In genomic region chr13:57980071-57980470, GRCm38 (mm10) we compare ENCODE assay signal across 17 mouse cellular contexts.
A peak's percentile ranks its signal among the peaks of the same experiment; 100 is the strongest.
DNase-seq lines count a peak whose midpoint lies in the region; ATAC-seq lines count a peak whose summit lies in the region.
"Had no signal": no experiment of that assay in that cellular context is flagged by ENCODE, and none has a peak within 500 bp of the region (broad histone marks: within the 10 kb centered on the region; RNA-seq: fewer than 3 reads in every experiment).

No protein-coding gene starts in this region.

- DNase-seq in heart, adult 9 months (ENCODE audit: low spot score in 2 of 2): no peak
- DNase-seq in lung, postnatal 10 days: no peak
- no peak for DNase-seq in urinary bladder, adult 2 months (ENCODE audit: low spot score)
- DNase-seq: adrenal gland, postnatal 36 days; cerebellum, postnatal 25 days; gastrocnemius, postnatal 10 days; heart, adult 11 months; kidney, adult 11 months; right cerebral cortex, postnatal 4 days had no signal

- 0 out of 2 replicates have a peak overlapping the region, but pooled peaks have one; percentile 17 for H3K4me2 ChIP-seq in heart, embryonic 12.5 days
- peak overlapping the region; percentile 10; the same call in 1 of the 2 replicates for H3K4me2 ChIP-seq in lung, embryonic 15.5 days
- 0 out of 2 replicates have a peak overlapping the region, but pooled peaks have one; percentile 17 for H3K4me2 ChIP-seq in neural tube, embryonic 13.5 days
- no peak overlapping the region for H3K4me2 ChIP-seq in neural tube, embryonic 15.5 days
- H3K4me2 ChIP-seq: hindbrain, embryonic 15.5 days; limb, embryonic 12.5 days; liver, embryonic 12.5 days had no signal

- no peak overlapping the region for H3K27ac ChIP-seq in heart, embryonic 12.5 days (ENCODE audit: poor library complexity, severe bottlenecking)
- no peak overlapping the region; the same call in 1 of the 2 replicates for H3K27ac ChIP-seq in lung, embryonic 15.5 days
- H3K27ac ChIP-seq in neural tube, embryonic 13.5 days (replicated peaks): peak overlapping the region; percentile 19
- H3K27ac ChIP-seq in neural tube, embryonic 15.5 days (replicated peaks): no peak overlapping the region
- H3K27ac ChIP-seq: hindbrain, embryonic 15.5 days; limb, embryonic 12.5 days; liver, embryonic 12.5 days had no signal

- no peak overlapping the region for H3K9ac ChIP-seq in heart, embryonic 12.5 days
- no peak overlapping the region for H3K9ac ChIP-seq in lung, embryonic 15.5 days
- H3K9ac ChIP-seq in neural tube, embryonic 13.5 days: no peak overlapping the region
- H3K9ac ChIP-seq in neural tube, embryonic 15.5 days (replicated peaks): no peak overlapping the region
- H3K9ac ChIP-seq: hindbrain, embryonic 15.5 days; limb, embryonic 12.5 days; liver, embryonic 12.5 days had no signal

- no peak overlapping the region for H3K4me3 ChIP-seq in heart, embryonic 12.5 days
- no peak overlapping the region for H3K4me3 ChIP-seq in lung, embryonic 15.5 days
- no peak overlapping the region for H3K4me3 ChIP-seq in neural tube, embryonic 13.5 days
- H3K4me3 ChIP-seq in neural tube, embryonic 15.5 days (replicated peaks): no peak overlapping the region
- H3K4me3 ChIP-seq: hindbrain, embryonic 15.5 days; limb, embryonic 12.5 days; liver, embryonic 12.5 days had no signal

- no peaks in the 10 kb centered on the region for H3K36me3 ChIP-seq in heart, embryonic 12.5 days
- no peaks in the 10 kb centered on the region for H3K36me3 ChIP-seq in lung, embryonic 15.5 days
- no peaks in the 10 kb centered on the region for H3K36me3 ChIP-seq in neural tube, embryonic 13.5 days
- H3K36me3 ChIP-seq in neural tube, embryonic 15.5 days: no peaks in the 10 kb centered on the region
- H3K36me3 ChIP-seq: hindbrain, embryonic 15.5 days; limb, embryonic 12.5 days; liver, embryonic 12.5 days had no signal

- WGBS in heart, embryonic 12.5 days: 37% methylated on average over 2 of the region's 2 CpGs
- WGBS in lung, embryonic 15.5 days: 15% methylated on average over 2 of the region's 2 CpGs
- WGBS in neural tube, embryonic 13.5 days: 23% methylated on average over 2 of the region's 2 CpGs
- WGBS in neural tube, embryonic 15.5 days: 13% methylated on average over 2 of the region's 2 CpGs

- H3K27me3 ChIP-seq in heart, embryonic 12.5 days (replicated peaks): peaks cover 5% of the 10 kb centered on the region; the same call in 1 of the 2 replicates
- H3K27me3 ChIP-seq in lung, embryonic 15.5 days: no peaks in the 10 kb centered on the region
- no peaks in the 10 kb centered on the region for H3K27me3 ChIP-seq in neural tube, embryonic 13.5 days
- no peaks in the 10 kb centered on the region for H3K27me3 ChIP-seq in neural tube, embryonic 15.5 days (replicated peaks)
- H3K27me3 ChIP-seq: hindbrain, embryonic 15.5 days; limb, embryonic 12.5 days; liver, embryonic 12.5 days had no signal

- peaks cover 43% of the 10 kb centered on the region for H3K4me1 ChIP-seq in heart, embryonic 12.5 days (replicated peaks)
- peaks cover 32% of the 10 kb centered on the region for H3K4me1 ChIP-seq in lung, embryonic 15.5 days
- peaks cover 33% of the 10 kb centered on the region; the same call in 1 of the 2 replicates for H3K4me1 ChIP-seq in neural tube, embryonic 13.5 days (replicated peaks)
- peaks cover 39% of the 10 kb centered on the region for H3K4me1 ChIP-seq in neural tube, embryonic 15.5 days

- H3K9me3 ChIP-seq in heart, embryonic 12.5 days (replicated peaks): no peaks in the 10 kb centered on the region; the same call in 1 of the 2 replicates
- no peaks in the 10 kb centered on the region for H3K9me3 ChIP-seq in lung, embryonic 15.5 days
- H3K9me3 ChIP-seq in neural tube, embryonic 13.5 days: no peaks in the 10 kb centered on the region
- no peaks in the 10 kb centered on the region for H3K9me3 ChIP-seq in neural tube, embryonic 15.5 days (replicated peaks)
- H3K9me3 ChIP-seq: hindbrain, embryonic 15.5 days; limb, embryonic 12.5 days had no signal

- ATAC-seq in heart, embryonic 12.5 days (ENCODE audit: insufficient number of reproducible peaks, low FRiP score): no peak
- no peak for ATAC-seq in lung, embryonic 15.5 days (ENCODE audit: borderline replicate concordance, extremely low read depth, low FRiP score, low TSS enrichment)
- ATAC-seq in neural tube, embryonic 13.5 days (ENCODE audit: low read depth): no peak
- no peak for ATAC-seq in neural tube, embryonic 15.5 days (ENCODE audit: low FRiP score)
- ATAC-seq: liver, embryonic 12.5 days; lung, postnatal 0 days had no signal
